Mouse (Mus musculus): Measurements from ENCODE around the gene G0s2. TPM values are rescaled to one million over a fixed set of nuclear protein-coding genes. Genes with fewer than 3 reads are reported as not detected.

The G0s2 gene
- 6.4 and 7.1 TPM in 2 replicates for polyA plus RNA-seq (2016; fragmentation: Nextera tagmentation; extraction: Ambion mirVana)

DNA sequence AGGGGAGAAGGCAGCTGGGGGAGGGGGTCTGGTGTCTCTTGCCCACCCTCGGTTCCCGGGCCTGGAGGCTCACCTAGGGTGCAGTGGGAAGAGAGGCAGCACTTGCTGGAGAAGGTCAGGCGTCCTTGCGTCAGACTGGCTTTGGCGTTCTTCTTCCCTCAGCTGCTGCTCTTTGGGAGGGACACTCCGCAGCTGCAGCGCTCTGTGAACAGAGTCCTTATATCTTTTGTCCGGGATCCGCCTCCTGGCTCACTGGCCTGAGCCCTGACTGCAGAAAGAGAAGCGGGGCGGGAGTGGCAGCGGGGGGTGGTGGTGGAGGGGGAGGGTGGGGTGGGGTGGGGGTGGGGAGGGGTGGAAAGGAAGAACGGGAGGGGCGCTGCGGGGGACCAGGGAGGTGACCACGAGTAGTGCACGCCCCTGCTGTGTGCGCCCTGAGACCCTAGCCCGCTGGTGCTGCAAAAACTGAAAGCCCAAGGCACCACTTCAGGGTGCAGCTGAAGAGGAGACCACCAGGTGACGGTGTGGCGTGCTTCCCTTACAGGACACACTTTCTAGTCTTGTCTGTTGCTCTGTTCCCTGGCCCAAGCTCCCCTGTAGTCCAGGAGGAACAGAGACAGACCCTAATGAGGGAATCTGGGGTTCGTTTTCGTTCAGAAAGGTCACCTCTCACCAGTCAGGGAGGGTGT lies at the start of gene G0s2:
G0s2 (minus strand) TSS at position 302 of the 686 bp plus-strand sequence.
- Histone ChIP-seq H3K36me3 (no peaks in the 10 kb centered on the region), H3K4me1 (peaks cover 22% of the 10 kb centered on the region), H3K9me3 (replicated peaks) (no peaks in the 10 kb centered on the region), H3K9ac (peak within 1 kb of the TSS; percentile 55), H3K4me2 (replicated peaks) (peak within 1 kb of the TSS; percentile 60), H3K27ac (peak within 1 kb of the TSS; percentile 71), H3K4me3 (peak within 1 kb of the TSS; percentile 37), H3K27me3 (no peaks in the 10 kb centered on the region)
- under 1% methylated on average over 19 of the region's 23 CpGs for WGBS
- peak; percentile 85 for ATAC-seq (ENCODE audit: low FRiP score)

DNA sequence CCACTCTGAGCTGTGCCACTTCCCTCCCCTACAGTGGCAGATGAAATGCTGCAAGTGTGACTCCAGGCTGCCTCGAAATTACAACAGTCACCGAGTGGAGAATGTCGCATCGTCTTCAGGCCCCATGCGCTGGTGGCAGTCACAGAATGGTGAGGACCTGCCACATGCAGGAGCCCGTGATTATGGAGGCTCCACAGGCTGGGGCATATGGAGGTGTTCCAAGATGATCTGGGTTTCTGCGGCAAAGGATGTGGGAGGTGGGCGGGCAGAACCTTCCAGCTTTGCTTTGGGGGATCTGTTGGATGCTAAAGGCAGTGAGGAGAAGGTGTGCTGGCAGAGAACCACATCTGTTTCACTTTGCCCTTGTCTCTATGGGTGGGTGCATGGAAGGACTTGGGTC lies 47.4 kb upstream of the G0s2 start:
- Histone ChIP-seq H3K4me2 (replicated peaks) (no peak overlapping the region), H3K36me3 (no peaks in the 10 kb centered on the region), H3K27me3 (no peaks in the 10 kb centered on the region), H3K9me3 (replicated peaks) (no peaks in the 10 kb centered on the region), H3K4me3 (no peak overlapping the region), H3K9ac (no peak overlapping the region), H3K27ac (no peak overlapping the region), H3K4me1 (peaks cover 6% of the 10 kb centered on the region; the same call in 1 of the 2 replicates)
- ATAC-seq (ENCODE audit: low FRiP score), result no peak
- WGBS, result 92% methylated on average over 8 of the region's 8 CpGs

DNA sequence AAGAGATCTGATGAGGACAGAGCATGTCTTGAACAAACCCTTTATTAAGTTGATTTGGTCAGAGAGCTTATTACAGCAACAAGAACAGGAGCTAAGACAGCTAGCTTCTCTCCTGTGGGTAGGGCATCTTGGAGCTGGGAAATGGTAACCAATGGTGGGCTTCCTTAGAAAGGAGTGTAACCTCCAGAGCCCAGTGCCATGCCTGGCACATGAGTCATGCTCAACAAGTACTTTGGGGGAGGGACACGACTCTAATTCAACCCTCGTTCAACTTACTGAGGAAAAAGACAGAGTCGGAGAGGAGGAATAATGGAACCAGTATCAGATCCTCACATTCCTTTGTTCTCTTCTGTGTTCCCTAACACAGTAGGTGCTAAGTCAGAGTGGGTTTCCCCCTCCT lies 46.7 kb upstream of the G0s2 start:
- H3K36me3 ChIP-seq, result no peaks in the 10 kb centered on the region
- no peak overlapping the region for H3K4me2 ChIP-seq (replicated peaks)
- no peaks in the 10 kb centered on the region for H3K27me3 ChIP-seq
- no peaks in the 10 kb centered on the region for H3K9me3 ChIP-seq (replicated peaks)
- WGBS, result 66% methylated on average over 3 of the region's 3 CpGs
- H3K9ac ChIP-seq, result no peak overlapping the region
- no peak for ATAC-seq (ENCODE audit: low FRiP score)
- peaks cover 6% of the 10 kb centered on the region; the same call in 1 of the 2 replicates for H3K4me1 ChIP-seq
- no peak overlapping the region for H3K4me3 ChIP-seq
- no peak overlapping the region for H3K27ac ChIP-seq

DNA sequence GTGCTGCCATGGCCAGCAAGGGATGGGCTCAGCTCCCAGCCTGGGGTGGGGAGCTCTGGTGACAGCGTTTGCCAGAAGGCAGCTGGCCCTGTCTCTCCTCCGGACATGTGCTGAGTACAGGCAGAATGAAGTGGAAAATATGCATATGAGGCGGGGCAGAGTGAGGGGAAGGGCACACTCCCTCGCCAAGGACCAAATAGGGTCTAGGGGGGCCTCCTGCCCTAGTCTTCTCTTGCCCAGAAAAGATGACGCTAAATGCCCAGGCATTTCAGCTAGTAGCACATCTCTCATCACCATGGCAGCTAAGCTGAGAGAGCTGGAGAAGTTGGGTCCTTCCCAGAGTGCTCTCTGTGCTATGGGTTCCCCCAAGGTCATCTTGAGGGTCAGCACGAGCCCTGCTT lies 44.1 kb upstream of the G0s2 start:
- H3K36me3 ChIP-seq, result no peaks in the 10 kb centered on the region
- no peak overlapping the region for H3K9ac ChIP-seq
- no peak overlapping the region for H3K4me2 ChIP-seq (replicated peaks)
- H3K27ac ChIP-seq, result no peak overlapping the region
- 37% methylated on average over 6 of the region's 6 CpGs for whole genome bisulfite sequencing
- peak; percentile 38; the same call in 1 of the 2 replicates for ATAC-seq (ENCODE audit: low FRiP score)
- H3K4me3 ChIP-seq, result no peak overlapping the region
- H3K9me3 ChIP-seq (replicated peaks), result no peaks in the 10 kb centered on the region
- peaks cover 6% of the 10 kb centered on the region; the same call in 1 of the 2 replicates for H3K4me1 ChIP-seq
- H3K27me3 ChIP-seq, result no peaks in the 10 kb centered on the region

DNA sequence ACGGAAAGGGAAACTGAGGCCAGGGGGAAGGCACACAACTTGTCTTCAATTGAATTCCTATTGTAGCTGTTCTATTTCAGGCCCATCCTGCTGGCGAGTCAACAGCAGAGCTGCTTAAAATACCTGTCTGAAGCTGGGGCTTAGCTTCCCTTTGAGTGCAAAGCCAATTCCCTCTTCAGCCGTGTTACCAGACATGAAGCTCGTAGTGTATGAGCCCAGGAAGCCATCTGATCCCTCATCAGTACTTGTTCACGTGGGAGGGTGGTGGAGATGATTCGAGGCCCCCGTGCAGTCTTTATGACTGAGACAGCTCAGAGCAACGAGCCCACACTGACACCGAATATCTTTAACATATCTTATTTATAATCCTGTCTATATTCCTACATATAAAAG lies 43.3 kb upstream of the G0s2 start:
- 90% methylated on average over 9 of the region's 9 CpGs for WGBS

DNA sequence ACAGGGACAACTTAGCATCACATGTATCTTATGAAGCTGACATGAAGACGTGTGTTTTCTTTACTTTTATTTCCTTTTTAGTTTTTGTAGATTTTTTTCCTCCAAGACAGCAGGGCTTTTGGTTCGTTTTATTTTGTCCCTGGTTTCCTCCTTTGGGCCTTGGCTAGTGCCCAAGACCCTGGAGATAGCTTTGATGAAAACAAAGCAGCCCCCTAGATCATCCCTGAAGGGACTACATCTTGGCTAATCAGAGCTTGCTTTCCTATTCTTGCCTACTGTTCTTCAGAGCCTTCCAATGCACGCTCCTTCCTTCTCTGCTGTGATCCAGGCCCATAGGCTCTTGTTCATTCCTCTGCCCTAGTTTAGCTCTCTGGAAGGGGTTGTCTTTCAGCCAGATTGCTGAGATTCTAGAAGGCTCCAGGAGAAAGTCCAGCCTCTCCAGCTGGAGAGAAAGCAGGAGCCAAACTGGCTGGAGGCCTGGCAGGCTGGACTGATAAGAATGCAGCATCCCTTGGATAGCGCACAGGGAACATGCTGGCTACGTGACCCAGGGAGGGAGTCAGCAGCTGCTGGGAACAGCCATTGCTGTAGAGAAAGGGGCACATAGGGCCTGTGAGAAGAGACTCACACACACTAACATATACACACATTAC lies 42.8 kb upstream of the G0s2 start:
- Histone ChIP-seq H3K4me2 (replicated peaks) (no peak overlapping the region), H3K4me3 (no peak overlapping the region), H3K27ac (no peak overlapping the region), H3K36me3 (no peaks in the 10 kb centered on the region), H3K9ac (no peak overlapping the region), H3K4me1 (peaks cover 6% of the 10 kb centered on the region; the same call in 1 of the 2 replicates), H3K9me3 (replicated peaks) (no peaks in the 10 kb centered on the region), H3K27me3 (no peaks in the 10 kb centered on the region)
- no peak for ATAC-seq (ENCODE audit: low FRiP score)
- 76% methylated on average over 5 of the region's 5 CpGs for WGBS

More for the DNA sequence above, 43.3 kb upstream of the G0s2 start:
- H3K36me3 ChIP-seq, result no peaks in the 10 kb centered on the region
- H3K9me3 ChIP-seq (replicated peaks), result no peaks in the 10 kb centered on the region
- H3K4me1 ChIP-seq, result peaks cover 6% of the 10 kb centered on the region; the same call in 1 of the 2 replicates
- no peak overlapping the region for H3K27ac ChIP-seq
- H3K4me3 ChIP-seq, result no peak overlapping the region
- H3K27me3 ChIP-seq, result no peaks in the 10 kb centered on the region
- no peak overlapping the region for H3K9ac ChIP-seq
- H3K4me2 ChIP-seq (replicated peaks), result no peak overlapping the region
- ATAC-seq (ENCODE audit: low FRiP score), result no peak

DNA sequence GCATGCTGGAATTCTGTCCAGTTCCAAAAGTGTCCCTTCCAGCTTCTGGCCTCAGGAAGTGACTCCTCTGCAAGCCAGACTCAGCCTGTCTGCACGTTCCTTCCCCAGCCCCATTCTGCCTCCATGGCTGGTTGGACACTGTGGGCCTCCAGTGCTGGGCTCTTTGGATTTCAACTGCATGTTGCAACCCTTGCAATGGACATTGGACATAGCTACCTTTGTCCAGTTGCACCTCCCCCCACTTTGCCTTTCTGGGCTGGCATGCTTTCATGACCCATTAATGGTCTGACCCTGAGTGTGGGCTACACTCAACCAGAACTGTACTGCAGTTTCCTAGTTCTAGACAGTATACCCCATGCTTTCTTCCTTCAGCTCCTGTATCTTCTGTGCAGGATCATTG lies 38.6 kb upstream of the G0s2 start:
- no peak overlapping the region for H3K4me2 ChIP-seq (replicated peaks)
- no peaks in the 10 kb centered on the region for H3K27me3 ChIP-seq
- H3K9ac ChIP-seq, result no peak overlapping the region
- 88% methylated on average over 1 of the region's 1 CpGs for WGBS
- H3K4me3 ChIP-seq, result no peak overlapping the region
- H3K36me3 ChIP-seq, result no peaks in the 10 kb centered on the region
- no peaks in the 10 kb centered on the region for H3K9me3 ChIP-seq (replicated peaks)
- no peak overlapping the region for H3K27ac ChIP-seq
- no peak for ATAC-seq (ENCODE audit: low FRiP score)
- H3K4me1 ChIP-seq, result no peaks in the 10 kb centered on the region

DNA sequence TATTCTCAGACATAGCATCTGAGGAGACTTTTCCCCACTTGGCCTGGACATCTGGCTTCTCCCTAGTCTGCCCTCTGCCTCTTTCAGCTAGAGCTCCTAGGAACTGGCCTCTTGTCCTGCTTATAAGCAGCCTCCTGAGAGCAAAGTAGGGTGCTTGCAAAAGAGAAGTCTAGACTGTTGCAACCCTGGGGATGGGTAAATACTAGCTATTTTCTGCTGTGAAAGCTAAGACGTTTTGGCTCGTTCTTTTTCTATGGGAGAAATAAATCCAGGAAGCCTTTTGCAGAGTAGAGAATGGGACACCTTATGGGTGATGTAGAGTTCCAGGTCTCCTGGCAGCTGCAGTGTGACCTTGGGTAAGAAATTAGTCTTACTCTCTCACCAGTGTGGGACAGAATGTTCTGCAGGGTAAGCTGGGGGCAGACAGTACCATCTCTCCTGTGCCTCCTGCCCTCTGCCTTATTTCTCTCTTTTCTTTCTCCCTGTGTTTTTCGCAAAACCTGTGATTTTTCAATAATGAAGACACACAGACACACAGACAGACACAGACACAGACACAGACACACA lies 37.6 kb upstream of the G0s2 start:
- no peak for ATAC-seq (ENCODE audit: low FRiP score)
- H3K4me1 ChIP-seq, result no peaks in the 10 kb centered on the region
- H3K27ac ChIP-seq, result no peak overlapping the region
- WGBS, result 89% methylated on average over 3 of the region's 3 CpGs
- H3K9me3 ChIP-seq (replicated peaks), result no peaks in the 10 kb centered on the region
- H3K36me3 ChIP-seq, result no peaks in the 10 kb centered on the region
- H3K27me3 ChIP-seq, result no peaks in the 10 kb centered on the region
- H3K4me3 ChIP-seq, result no peak overlapping the region
- no peak overlapping the region for H3K9ac ChIP-seq
- no peak overlapping the region for H3K4me2 ChIP-seq (replicated peaks)

DNA sequence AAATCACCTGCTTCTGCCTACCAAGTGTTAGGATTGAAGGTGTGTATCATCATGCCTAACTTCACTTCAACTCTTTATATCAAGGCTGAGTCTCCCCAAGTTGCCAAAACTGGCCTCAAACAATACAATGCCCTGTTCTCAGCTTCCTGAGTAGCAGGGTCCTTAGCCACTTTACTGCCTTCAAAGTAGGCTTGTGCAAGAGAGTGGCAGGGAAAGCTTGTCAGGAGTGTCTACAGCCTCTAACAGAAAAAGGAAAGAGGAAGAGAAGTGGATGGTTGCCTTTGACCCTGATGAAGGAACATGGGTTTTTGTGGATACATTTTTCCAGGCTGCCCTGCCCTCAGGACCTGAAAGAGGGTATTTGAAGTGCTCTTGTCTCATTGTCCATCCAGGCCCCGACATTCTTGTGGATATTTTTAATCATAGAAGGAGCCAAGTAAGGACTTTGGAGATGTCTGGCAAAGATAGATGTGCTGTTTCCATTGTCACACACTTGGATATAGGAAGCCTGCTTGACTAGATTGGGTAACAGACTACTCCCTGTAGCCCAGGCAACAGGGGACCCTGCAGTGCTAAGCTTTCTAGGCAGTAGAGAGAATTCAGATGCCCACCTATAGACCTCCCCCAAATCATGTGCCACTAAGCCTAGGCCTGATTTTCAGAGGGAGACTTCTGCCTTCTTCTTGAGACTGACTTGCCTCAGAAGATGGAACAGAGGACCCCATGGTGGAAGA lies 36.9 kb upstream of the G0s2 start:
- no peak overlapping the region for H3K4me3 ChIP-seq
- no peaks in the 10 kb centered on the region for H3K9me3 ChIP-seq (replicated peaks)
- no peak overlapping the region for H3K27ac ChIP-seq
- no peaks in the 10 kb centered on the region for H3K36me3 ChIP-seq
- 0 out of 2 replicates have a peak, but pooled peaks cover 4% of the 10 kb centered on the region for H3K4me1 ChIP-seq
- 80% methylated on average over 1 of the region's 1 CpGs for WGBS
- H3K9ac ChIP-seq, result no peak overlapping the region
- H3K27me3 ChIP-seq, result no peaks in the 10 kb centered on the region
- no peak overlapping the region for H3K4me2 ChIP-seq (replicated peaks)
- ATAC-seq (ENCODE audit: low FRiP score), result no peak

DNA sequence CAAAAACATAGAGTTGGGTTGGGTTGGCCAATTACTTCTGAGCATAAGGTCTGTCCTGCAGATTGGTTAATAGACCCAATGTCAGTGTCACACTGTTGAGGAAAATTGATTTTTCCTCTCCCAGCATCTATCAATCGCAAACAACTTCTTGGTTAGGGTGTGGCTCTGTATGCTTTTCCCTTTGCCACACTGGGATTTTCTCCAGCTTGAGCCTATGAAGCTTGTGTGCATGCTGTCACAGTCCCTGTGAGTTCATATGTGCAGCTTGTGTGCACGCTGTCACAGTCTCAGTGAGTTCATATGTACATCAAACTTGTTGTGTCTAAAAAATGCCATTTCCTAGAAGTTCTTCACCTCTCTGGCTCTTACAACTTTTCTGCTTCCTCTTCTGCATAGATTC lies 33.8 kb upstream of the G0s2 start:
- Histone ChIP-seq H3K27ac (no peak overlapping the region), H3K4me3 (no peak overlapping the region), H3K9me3 (replicated peaks) (no peaks in the 10 kb centered on the region), H3K9ac (no peak overlapping the region), H3K4me2 (replicated peaks) (no peak overlapping the region), H3K4me1 (0 out of 2 replicates have a peak, but pooled peaks cover 4% of the 10 kb centered on the region), H3K27me3 (no peaks in the 10 kb centered on the region; the same call in 1 of the 2 replicates), H3K36me3 (no peaks in the 10 kb centered on the region)
- no peak for ATAC-seq (ENCODE audit: low FRiP score)
- WGBS, result 90% methylated on average over 2 of the region's 2 CpGs

DNA sequence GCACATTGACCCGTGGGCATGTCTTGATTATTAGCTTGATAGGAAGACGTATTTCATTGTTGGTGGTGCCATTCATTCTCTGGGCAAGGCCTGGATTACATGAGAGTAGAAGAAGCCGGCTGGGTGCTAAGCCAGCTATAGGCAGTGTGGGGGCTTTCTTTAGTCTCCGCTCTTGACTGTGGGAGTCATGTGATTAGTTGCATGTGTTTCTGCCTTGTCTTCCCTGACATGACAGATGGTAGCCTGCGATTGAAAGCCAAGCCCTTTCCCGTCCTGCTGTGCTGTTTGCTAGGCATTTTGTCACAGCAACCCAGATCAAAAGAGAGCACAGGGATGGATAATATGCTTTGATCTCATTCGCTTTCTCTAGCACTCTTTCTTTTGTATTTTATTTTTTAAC lies 32.4 kb upstream of the G0s2 start:
- Histone ChIP-seq H3K36me3 (no peaks in the 10 kb centered on the region), H3K9me3 (replicated peaks) (no peaks in the 10 kb centered on the region), H3K4me1 (0 out of 2 replicates have a peak, but pooled peaks cover 4% of the 10 kb centered on the region), H3K9ac (no peak overlapping the region), H3K27me3 (no peaks in the 10 kb centered on the region; the same call in 1 of the 2 replicates), H3K4me3 (no peak overlapping the region), H3K4me2 (replicated peaks) (no peak overlapping the region), H3K27ac (no peak overlapping the region)
- ATAC-seq (ENCODE audit: low FRiP score), result peak; percentile 83
- WGBS, result 14% methylated on average over 7 of the region's 7 CpGs

DNA sequence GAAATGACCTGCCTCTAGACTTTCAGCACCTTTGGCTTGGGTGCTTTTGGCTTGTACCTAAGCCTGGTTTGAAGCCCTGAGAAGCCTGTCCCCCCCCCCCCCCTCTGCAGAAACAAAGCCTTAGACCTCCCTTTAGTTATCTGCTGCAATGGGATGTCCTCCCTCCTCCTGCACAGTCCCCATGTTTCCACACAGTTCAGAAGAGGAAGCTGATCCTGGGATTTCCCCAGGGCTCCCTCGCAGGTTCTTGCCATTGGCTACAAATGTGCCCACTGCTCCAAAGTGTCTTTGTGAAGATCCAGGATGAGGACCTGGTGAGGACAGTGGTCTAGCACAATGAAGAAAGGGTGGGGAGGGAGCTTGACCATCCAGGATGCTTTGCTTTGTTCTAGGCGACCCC lies 30.1 kb upstream of the G0s2 start:
- H3K36me3 ChIP-seq, result no peaks in the 10 kb centered on the region
- 76% methylated on average over 2 of the region's 2 CpGs for WGBS
- H3K4me2 ChIP-seq (replicated peaks), result no peak overlapping the region
- no peak overlapping the region for H3K4me3 ChIP-seq
- no peak overlapping the region for H3K27ac ChIP-seq
- H3K4me1 ChIP-seq, result 0 out of 2 replicates have a peak, but pooled peaks cover 4% of the 10 kb centered on the region
- no peak for ATAC-seq (ENCODE audit: low FRiP score)
- no peaks in the 10 kb centered on the region; the same call in 1 of the 2 replicates for H3K27me3 ChIP-seq
- H3K9me3 ChIP-seq (replicated peaks), result no peaks in the 10 kb centered on the region
- no peak overlapping the region for H3K9ac ChIP-seq

All from hindbrain, embryonic 12.5 days (tissue).